Mouse (Mus musculus): ENCODE results near the gene Shroom4. TPM values are rescaled to one million over a fixed set of nuclear protein-coding genes. Genes with fewer than 3 reads are reported as not detected.

The Shroom4 gene
- polyA plus RNA-seq, 1 experiment: 12.1 TPM

DNA sequence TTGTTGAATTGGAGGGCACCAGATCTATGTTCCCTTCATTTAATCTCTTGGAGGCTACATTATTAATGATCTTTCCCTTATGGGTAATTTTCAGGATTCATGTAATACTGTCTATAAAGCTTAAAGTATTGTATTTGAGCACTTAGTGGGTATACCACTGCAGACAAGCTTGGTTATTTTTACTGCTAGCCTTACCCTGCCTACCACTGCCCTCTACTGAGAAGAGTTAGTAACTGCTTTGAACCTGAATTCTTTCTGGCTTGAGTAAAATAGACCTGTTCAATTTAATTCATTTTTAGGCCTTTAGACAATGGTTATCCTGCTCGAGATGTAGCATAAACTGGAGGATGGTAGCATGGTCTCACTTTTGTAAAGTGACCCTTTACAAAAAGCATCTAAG lies 75.5 kb downstream of the Shroom4 start:
- no peaks in the 10 kb centered on the region for H3K36me3 ChIP-seq (ENCODE audit: control insufficient read depth, insufficient read depth, low read length, poor library complexity, severe bottlenecking)
- no peak for TF ChIP-seq POLR2A (IDR thresholded peaks at IDR 0.05; ENCODE audit: insufficient read depth, low read length)
- TF ChIP-seq CTCF (IDR thresholded peaks at IDR 0.05; ENCODE audit: low read depth, low read length): no peak
- no peak for TF ChIP-seq EP300 (IDR thresholded peaks at IDR 0.05; ENCODE audit: insufficient read depth, low read depth, low read length)
- H3K9me3 ChIP-seq (replicated peaks; ENCODE audit: control insufficient read depth, insufficient read depth, low read length, poor library complexity, severe bottlenecking): no peaks in the 10 kb centered on the region
- no peak overlapping the region for H3K9ac ChIP-seq (ENCODE audit: low read depth, poor library complexity, severe bottlenecking)
- H3K4me1 ChIP-seq (ENCODE audit: control insufficient read depth, insufficient read depth, low read length): no peaks in the 10 kb centered on the region
- H3K4me3 ChIP-seq (ENCODE audit: low read depth, low read length): no peak overlapping the region
- H3K27ac ChIP-seq (ENCODE audit: insufficient read depth, low read length): no peak overlapping the region
- H3K27me3 ChIP-seq (ENCODE audit: control insufficient read depth, insufficient read depth, low read length, poor library complexity, severe bottlenecking): no peaks in the 10 kb centered on the region

DNA sequence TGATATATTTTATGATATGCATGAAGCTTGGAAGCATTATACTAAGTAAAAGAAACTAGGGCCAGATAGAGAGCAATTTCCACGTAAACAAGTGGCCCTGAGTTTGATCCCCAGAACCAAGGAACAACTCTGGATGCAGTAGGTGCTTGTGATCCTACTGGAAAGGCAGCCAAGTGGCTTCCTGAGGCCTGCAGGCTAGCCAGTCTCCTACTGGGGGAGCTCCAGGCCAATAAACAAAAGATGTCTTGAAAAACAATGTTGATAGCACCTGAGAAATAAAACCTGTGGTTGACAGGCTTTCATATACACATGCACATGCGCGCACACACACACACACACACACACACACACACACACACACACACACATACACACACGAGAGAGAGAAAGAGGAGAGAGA lies 82.6 kb downstream of the Shroom4 start:
- no peaks in the 10 kb centered on the region for H3K4me1 ChIP-seq (ENCODE audit: control insufficient read depth, insufficient read depth, low read length)
- no peak overlapping the region for H3K9ac ChIP-seq (ENCODE audit: low read depth, poor library complexity, severe bottlenecking)
- no peaks in the 10 kb centered on the region for H3K36me3 ChIP-seq (ENCODE audit: control insufficient read depth, insufficient read depth, low read length, poor library complexity, severe bottlenecking)
- no peak overlapping the region for H3K4me3 ChIP-seq (ENCODE audit: low read depth, low read length)
- H3K27ac ChIP-seq (ENCODE audit: insufficient read depth, low read length): no peak overlapping the region
- no peaks in the 10 kb centered on the region for H3K9me3 ChIP-seq (replicated peaks; ENCODE audit: control insufficient read depth, insufficient read depth, low read length, poor library complexity, severe bottlenecking)
- H3K27me3 ChIP-seq (ENCODE audit: control insufficient read depth, insufficient read depth, low read length, poor library complexity, severe bottlenecking): no peaks in the 10 kb centered on the region
- TF ChIP-seq POLR2A (IDR thresholded peaks at IDR 0.05; ENCODE audit: insufficient read depth, low read length) (no peak), EP300 (IDR thresholded peaks at IDR 0.05; ENCODE audit: insufficient read depth, low read depth, low read length) (no peak), CTCF (IDR thresholded peaks at IDR 0.05; ENCODE audit: low read depth, low read length) (no peak)

DNA sequence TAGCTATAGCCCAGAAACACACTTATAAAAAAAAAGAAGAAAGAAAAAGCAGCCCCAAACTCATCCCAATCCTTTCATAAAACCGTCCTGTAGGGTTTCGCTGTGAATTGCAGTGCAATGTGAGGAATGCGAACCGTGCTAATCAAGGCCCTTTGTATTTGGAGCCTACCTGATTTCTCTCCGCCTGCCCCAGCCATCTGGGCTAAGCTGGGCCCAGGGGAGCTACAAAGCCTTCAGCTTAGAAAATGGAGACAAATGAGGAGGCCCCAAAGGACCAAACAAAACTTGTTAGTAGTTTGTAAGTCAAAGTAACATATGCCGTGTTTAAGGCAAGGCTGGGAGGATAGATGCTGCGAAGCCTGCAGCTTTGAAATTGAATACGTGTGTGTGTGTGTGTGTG lies 84.2 kb downstream of the Shroom4 start:
- TF ChIP-seq POLR2A (IDR thresholded peaks at IDR 0.05; ENCODE audit: insufficient read depth, low read length) (no peak), CTCF (IDR thresholded peaks at IDR 0.05; ENCODE audit: low read depth, low read length) (no peak)
- H3K9ac ChIP-seq (ENCODE audit: low read depth, poor library complexity, severe bottlenecking): no peak overlapping the region
- no peak overlapping the region for H3K27ac ChIP-seq (ENCODE audit: insufficient read depth, low read length)
- no peaks in the 10 kb centered on the region for H3K36me3 ChIP-seq (ENCODE audit: control insufficient read depth, insufficient read depth, low read length, poor library complexity, severe bottlenecking)
- no peaks in the 10 kb centered on the region for H3K9me3 ChIP-seq (replicated peaks; ENCODE audit: control insufficient read depth, insufficient read depth, low read length, poor library complexity, severe bottlenecking)
- no peaks in the 10 kb centered on the region for H3K27me3 ChIP-seq (ENCODE audit: control insufficient read depth, insufficient read depth, low read length, poor library complexity, severe bottlenecking)
- H3K4me3 ChIP-seq (ENCODE audit: low read depth, low read length): no peak overlapping the region
- H3K4me1 ChIP-seq (ENCODE audit: control insufficient read depth, insufficient read depth, low read length): no peaks in the 10 kb centered on the region

DNA sequence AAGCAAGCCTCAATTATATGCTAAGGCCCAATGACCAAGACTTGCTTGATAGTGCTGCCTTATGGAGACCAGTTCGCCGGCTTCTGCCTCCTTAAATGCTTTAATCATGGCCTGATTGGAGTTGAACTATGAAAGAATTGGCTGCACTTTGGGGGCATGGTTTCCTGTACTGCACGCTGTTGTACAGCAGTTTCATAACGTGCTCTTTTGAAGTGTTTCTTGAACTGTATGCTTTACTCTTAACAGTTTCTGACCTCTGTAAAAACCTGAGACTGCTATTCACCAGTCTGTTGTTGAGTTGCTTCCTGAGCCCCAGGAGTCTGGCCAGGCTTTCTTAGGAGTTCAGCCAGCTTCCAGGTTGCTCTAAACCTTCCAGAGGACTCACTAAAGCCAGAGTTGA lies 90.8 kb downstream of the Shroom4 start:
- TF ChIP-seq CTCF (IDR thresholded peaks at IDR 0.05; ENCODE audit: low read depth, low read length) (no peak), EP300 (IDR thresholded peaks at IDR 0.05; ENCODE audit: insufficient read depth, low read depth, low read length) (no peak), POLR2A (IDR thresholded peaks at IDR 0.05; ENCODE audit: insufficient read depth, low read length) (no peak)
- no peak overlapping the region for H3K27ac ChIP-seq (ENCODE audit: insufficient read depth, low read length)

DNA sequence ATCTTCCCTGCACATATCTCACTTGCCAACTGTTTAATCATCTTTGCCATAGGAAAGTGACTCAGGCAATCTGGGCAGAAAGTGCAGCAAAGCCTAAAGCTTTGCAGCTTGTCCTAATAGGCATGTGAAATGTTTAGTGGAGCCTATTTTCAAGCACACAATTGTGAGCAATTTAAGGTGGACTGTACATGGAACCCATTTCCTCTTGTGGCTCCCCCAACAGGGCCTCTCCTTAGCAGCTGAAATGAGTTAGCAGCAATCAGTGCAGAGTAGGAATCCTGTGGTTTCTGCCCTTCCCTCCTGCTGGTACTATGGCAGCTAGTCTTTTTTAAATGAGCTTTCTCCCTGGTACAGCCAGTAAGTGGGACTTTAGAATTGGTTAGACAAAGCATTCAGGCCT lies 95.8 kb downstream of the Shroom4 start:
- TF ChIP-seq EP300 (IDR thresholded peaks at IDR 0.05; ENCODE audit: insufficient read depth, low read depth, low read length): no peak
- TF ChIP-seq POLR2A (IDR thresholded peaks at IDR 0.05; ENCODE audit: insufficient read depth, low read length): no peak
- TF ChIP-seq CTCF (IDR thresholded peaks at IDR 0.05; ENCODE audit: low read depth, low read length): no peak
- Histone ChIP-seq H3K4me3 (ENCODE audit: low read depth, low read length) (no peak overlapping the region), H3K4me1 (ENCODE audit: control insufficient read depth, insufficient read depth, low read length) (no peaks in the 10 kb centered on the region), H3K9me3 (replicated peaks; ENCODE audit: control insufficient read depth, insufficient read depth, low read length, poor library complexity, severe bottlenecking) (no peaks in the 10 kb centered on the region), H3K9ac (ENCODE audit: low read depth, poor library complexity, severe bottlenecking) (no peak overlapping the region), H3K36me3 (ENCODE audit: control insufficient read depth, insufficient read depth, low read length, poor library complexity, severe bottlenecking) (no peaks in the 10 kb centered on the region), H3K27ac (ENCODE audit: insufficient read depth, low read length) (no peak overlapping the region), H3K27me3 (ENCODE audit: control insufficient read depth, insufficient read depth, low read length, poor library complexity, severe bottlenecking) (no peaks in the 10 kb centered on the region)

More for the DNA sequence above, 90.8 kb downstream of the Shroom4 start:
- H3K4me1 ChIP-seq (ENCODE audit: control insufficient read depth, insufficient read depth, low read length): no peaks in the 10 kb centered on the region
- H3K27me3 ChIP-seq (ENCODE audit: control insufficient read depth, insufficient read depth, low read length, poor library complexity, severe bottlenecking): no peaks in the 10 kb centered on the region
- no peak overlapping the region for H3K9ac ChIP-seq (ENCODE audit: low read depth, poor library complexity, severe bottlenecking)
- H3K36me3 ChIP-seq (ENCODE audit: control insufficient read depth, insufficient read depth, low read length, poor library complexity, severe bottlenecking): no peaks in the 10 kb centered on the region
- no peak overlapping the region for H3K4me3 ChIP-seq (ENCODE audit: low read depth, low read length)
- no peaks in the 10 kb centered on the region for H3K9me3 ChIP-seq (replicated peaks; ENCODE audit: control insufficient read depth, insufficient read depth, low read length, poor library complexity, severe bottlenecking)

DNA sequence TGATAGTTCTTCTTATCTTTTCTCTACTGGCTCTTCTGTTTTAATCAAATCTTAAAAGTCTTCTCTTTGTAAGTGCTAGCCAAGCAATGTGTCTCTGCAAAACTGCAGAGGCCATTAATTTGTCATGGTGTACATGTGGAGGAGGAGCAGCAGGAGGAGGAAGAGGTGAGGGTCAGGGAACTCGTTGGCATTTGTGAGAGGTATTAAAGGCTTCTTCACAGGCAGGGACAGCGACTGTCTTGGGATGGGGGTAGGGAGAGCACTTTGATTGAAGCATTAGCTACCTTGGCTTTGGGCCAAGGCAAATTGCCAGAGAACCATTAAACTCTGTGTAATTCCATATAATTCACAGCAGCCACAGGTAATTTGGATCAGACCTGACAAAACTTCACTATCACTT lies 96.7 kb downstream of the Shroom4 start:
- Histone ChIP-seq H3K9me3 (replicated peaks; ENCODE audit: control insufficient read depth, insufficient read depth, low read length, poor library complexity, severe bottlenecking) (no peaks in the 10 kb centered on the region), H3K27ac (ENCODE audit: insufficient read depth, low read length) (no peak overlapping the region), H3K27me3 (ENCODE audit: control insufficient read depth, insufficient read depth, low read length, poor library complexity, severe bottlenecking) (no peaks in the 10 kb centered on the region), H3K4me1 (ENCODE audit: control insufficient read depth, insufficient read depth, low read length) (no peaks in the 10 kb centered on the region), H3K9ac (ENCODE audit: low read depth, poor library complexity, severe bottlenecking) (no peak overlapping the region), H3K4me3 (ENCODE audit: low read depth, low read length) (no peak overlapping the region), H3K36me3 (ENCODE audit: control insufficient read depth, insufficient read depth, low read length, poor library complexity, severe bottlenecking) (no peaks in the 10 kb centered on the region)
- TF ChIP-seq CTCF (IDR thresholded peaks at IDR 0.05; ENCODE audit: low read depth, low read length) (no peak), POLR2A (IDR thresholded peaks at IDR 0.05; ENCODE audit: insufficient read depth, low read length) (no peak), EP300 (IDR thresholded peaks at IDR 0.05; ENCODE audit: insufficient read depth, low read depth, low read length) (no peak)

All from ES-Bruce4 (cell line).